Comparison of ENCODE assay signal across 23 mouse cellular contexts in genomic region chr5:142807661-142808060, GRCm38 (mm10). TPM values are rescaled to one million over a fixed set of nuclear protein-coding genes. Genes with fewer than 3 reads are reported as not detected.
A peak's percentile ranks its signal among the peaks of the same experiment; 100 is the strongest.
DNase-seq lines count a peak whose midpoint lies in the region; ATAC-seq and TF ChIP-seq lines count a peak whose summit lies in the region.
"Had no signal": no experiment of that assay in that cellular context is flagged by ENCODE, and none has a peak within 500 bp of the region (broad histone marks: within the 10 kb centered on the region; RNA-seq: fewer than 3 reads in every experiment).

No protein-coding gene starts in this region.

- no peak overlapping the region for H3K9ac ChIP-seq in forebrain, embryonic 11.5 days (ENCODE audit: low read length)
- H3K9ac ChIP-seq in forebrain, embryonic 16.5 days (replicated peaks; ENCODE audit: low read depth, low read length) = no peak overlapping the region
- H3K9ac ChIP-seq: embryonic facial prominence, embryonic 12.5 days; forebrain, embryonic 12.5 days; heart, embryonic 13.5 days; hindbrain, embryonic 15.5 days had no signal

- no peak overlapping the region for H3K27ac ChIP-seq in forebrain, embryonic 11.5 days (ENCODE audit: low read depth, low read length)
- no peak overlapping the region for H3K27ac ChIP-seq in forebrain, embryonic 16.5 days (ENCODE audit: low read length)
- H3K27ac ChIP-seq in embryonic fibroblast, embryonic 13.5 days (ENCODE audit: insufficient read depth, low read length) = peak overlapping the region; percentile 17; the same call in 1 of the 2 replicates
- H3K27ac ChIP-seq in thymus, adult 2 months (ENCODE audit: control insufficient read depth, insufficient read depth, low read length) = no peak overlapping the region
- H3K27ac ChIP-seq: embryonic facial prominence, embryonic 12.5 days; forebrain, embryonic 12.5 days; gastrocnemius, adult 2 months; heart, embryonic 13.5 days; hindbrain, embryonic 15.5 days had no signal

- no peaks in the 10 kb centered on the region for H3K9me3 ChIP-seq in forebrain, embryonic 11.5 days (ENCODE audit: control insufficient read depth, low read length)
- H3K9me3 ChIP-seq in forebrain, embryonic 16.5 days (ENCODE audit: control insufficient read depth, low read length) = no peaks in the 10 kb centered on the region
- H3K9me3 ChIP-seq: embryonic facial prominence, embryonic 12.5 days; forebrain, embryonic 12.5 days; G1E; heart, embryonic 13.5 days; hindbrain, embryonic 15.5 days had no signal

- 0 out of 2 replicates have a peak, but pooled peaks have one; percentile 33 for ATAC-seq in forebrain, embryonic 11.5 days (replicated peaks; ENCODE audit: low FRiP score)
- no peak for ATAC-seq in forebrain, embryonic 16.5 days
- ATAC-seq: CD4-positive, CD25-positive, alpha-beta regulatory T cell, adult 4 months had no signal

- no peak overlapping the region for H3K4me2 ChIP-seq in forebrain, embryonic 11.5 days (ENCODE audit: low read depth, low read length, severe bottlenecking)
- no peak overlapping the region for H3K4me2 ChIP-seq in forebrain, embryonic 16.5 days (ENCODE audit: low read length)
- H3K4me2 ChIP-seq: embryonic facial prominence, embryonic 12.5 days; forebrain, embryonic 12.5 days; heart, embryonic 13.5 days; hindbrain, embryonic 15.5 days had no signal

- no peak for TF ChIP-seq POLR2A in embryonic fibroblast, embryonic 13.5 days (IDR thresholded peaks at IDR 0.05; ENCODE audit: low read depth, low read length)
- no peak for TF ChIP-seq POLR2A in thymus, adult 2 months (IDR thresholded peaks at IDR 0.05; ENCODE audit: control insufficient read depth, extremely low read depth, insufficient read depth, low read length, poor library complexity)

- WGBS in forebrain, embryonic 11.5 days = 85% methylated on average over 7 of the region's 7 CpGs
- 81% methylated on average over 7 of the region's 7 CpGs for WGBS in forebrain, embryonic 16.5 days
- 99% methylated on average over 7 of the region's 7 CpGs for WGBS in thymus, adult 2 months

- H3K4me3 ChIP-seq in forebrain, embryonic 11.5 days (ENCODE audit: low read depth, low read length) = no peak overlapping the region
- H3K4me3 ChIP-seq in forebrain, embryonic 16.5 days (replicated peaks; ENCODE audit: low read length) = no peak overlapping the region
- H3K4me3 ChIP-seq in embryonic fibroblast, embryonic 13.5 days (ENCODE audit: insufficient read depth, low read length) = no peak overlapping the region
- no peak overlapping the region for H3K4me3 ChIP-seq in thymus, adult 2 months (ENCODE audit: control insufficient read depth, insufficient read depth, low read length)
- H3K4me3 ChIP-seq: embryonic facial prominence, embryonic 12.5 days; erythroblast, embryonic 14.5 days; forebrain, embryonic 12.5 days; gastrocnemius, adult 2 months; heart, embryonic 13.5 days; hindbrain, embryonic 15.5 days had no signal

- peaks cover 30% of the 10 kb centered on the region for H3K4me1 ChIP-seq in forebrain, embryonic 11.5 days (replicated peaks; ENCODE audit: control insufficient read depth, insufficient read depth, low read length)
- H3K4me1 ChIP-seq in forebrain, embryonic 16.5 days (replicated peaks; ENCODE audit: control insufficient read depth, insufficient read depth, low read length) = peaks cover 57% of the 10 kb centered on the region
- H3K4me1 ChIP-seq in embryonic fibroblast, embryonic 13.5 days (ENCODE audit: control insufficient read depth, insufficient read depth, low read length) = peaks cover 15% of the 10 kb centered on the region
- H3K4me1 ChIP-seq in thymus, adult 2 months (replicated peaks; ENCODE audit: control insufficient read depth, insufficient read depth, low read length) = no peaks in the 10 kb centered on the region

- no peak for TF ChIP-seq CTCF in embryonic fibroblast, embryonic 13.5 days (IDR thresholded peaks at IDR 0.05; ENCODE audit: borderline replicate concordance, insufficient read depth, low read length)
- no peak for TF ChIP-seq CTCF in thymus, adult 2 months (IDR thresholded peaks at IDR 0.05; ENCODE audit: borderline replicate concordance, control insufficient read depth, extremely low read depth, insufficient read depth, low read length, poor library complexity)

- no peak for DNase-seq in forebrain, embryonic 11.5 days (ENCODE audit: low spot score)
- DNase-seq in MN1 (ENCODE audit: low spot score) = peak; percentile 41
- no peak for DNase-seq in layer of hippocampus, postnatal 36 days
- DNase-seq in adrenal gland, postnatal 25 days = no peak
- no peak for DNase-seq in thymus, adult 2 months
- DNase-seq: adrenal gland, adult 8-10 months; cerebellum, adult 11 months; cerebellum, adult 8-10 months; cerebellum, postnatal 14 days; embryo, embryonic 11 days; gastrocnemius, adult 2 months; gastrocnemius, postnatal 25 days; heart, postnatal 36 days; kidney, adult 18-20 months had no signal

- peaks cover 3% of the 10 kb centered on the region for H3K36me3 ChIP-seq in forebrain, embryonic 11.5 days (ENCODE audit: control insufficient read depth, insufficient read depth, low read length)
- peaks cover 6% of the 10 kb centered on the region; the same call in 1 of the 2 replicates for H3K36me3 ChIP-seq in forebrain, embryonic 16.5 days (ENCODE audit: control insufficient read depth, insufficient read depth)
- no peaks in the 10 kb centered on the region for H3K36me3 ChIP-seq in thymus, adult 2 months (ENCODE audit: control insufficient read depth, insufficient read depth, low read length)

- H3K27me3 ChIP-seq in forebrain, embryonic 11.5 days (ENCODE audit: control insufficient read depth, insufficient read depth, low read length) = no peaks in the 10 kb centered on the region
- no peaks in the 10 kb centered on the region for H3K27me3 ChIP-seq in forebrain, embryonic 16.5 days (replicated peaks; ENCODE audit: control insufficient read depth, insufficient read depth, low read length)
- no peaks in the 10 kb centered on the region for H3K27me3 ChIP-seq in thymus, adult 2 months (ENCODE audit: control insufficient read depth, insufficient read depth, low read length)
- H3K27me3 ChIP-seq: embryonic facial prominence, embryonic 12.5 days; forebrain, embryonic 12.5 days; heart, embryonic 13.5 days; hindbrain, embryonic 15.5 days had no signal

RNA-seq across cellular contexts. Expression of gene Tnrc18, which starts 9.8 kb away (rescaled TPM):
- polyA plus RNA-seq in forebrain, embryonic 11.5 days (2014; fragmentation: Nextera tagmentation; extraction: Ambion mirVana) = 55.2 and 55.7 TPM in 2 replicates
- polyA plus RNA-seq in forebrain, embryonic 16.5 days (2015; fragmentation: Nextera tagmentation; extraction: Ambion mirVana) = 34.8 and 40.4 TPM in 2 replicates
- polyA plus RNA-seq in embryonic fibroblast, embryonic 13.5 days (2011; ENCODE audit: insufficient read length, low read depth, missing spikeins) = 98.0 and 124 TPM in 2 replicates
- 100 to 1,000 TPM; 146 to 156 TPM for total RNA-seq in layer of hippocampus, postnatal 36 days (2021)
- total RNA-seq in adrenal gland, postnatal 25 days (2021) = 114 and 123 TPM in 2 replicates
- 48.6 and 56.9 TPM in 2 replicates for polyA plus RNA-seq in thymus, adult 2 months (2012; rRNA removed)
